Mouse (Mus musculus) MEL (cell line): ENCODE measurements around the gene Mrpl39.

ENCODE experiments used
- CTCF ChIP-seq, 3 experiments: IDR thresholded peaks in 2 of 3; conservative IDR thresholded peaks in 1 of 3; 2 replicates each; pipeline ENCODE4 v1.5.1; 2011 to 2012; ENCODE audit warnings: low read length in 3 of 3, low read depth in 2 of 3, mild to moderate bottlenecking in 2 of 3, improper control_type of control experiment in 1 of 3, inconsistent platforms in 1 of 3, mixed read lengths in 1 of 3, moderate library complexity in 1 of 3; ENCODE audit not compliant: control insufficient read depth in 1 of 3, insufficient read depth in 1 of 3, poor library complexity in 1 of 3, severe bottlenecking in 1 of 3
- MAX ChIP-seq: IDR thresholded peaks from 2 replicates; pipeline ENCODE4 v1.6.1; 2011; ENCODE audit warnings: low read length, improper control_type of control experiment
- MAZ ChIP-seq: IDR thresholded peaks from 2 replicates; pipeline ENCODE4 v1.6.1; 2012; ENCODE audit warnings: low read depth, mild to moderate bottlenecking, inconsistent platforms, low read length, improper control_type of control experiment

DNA sequence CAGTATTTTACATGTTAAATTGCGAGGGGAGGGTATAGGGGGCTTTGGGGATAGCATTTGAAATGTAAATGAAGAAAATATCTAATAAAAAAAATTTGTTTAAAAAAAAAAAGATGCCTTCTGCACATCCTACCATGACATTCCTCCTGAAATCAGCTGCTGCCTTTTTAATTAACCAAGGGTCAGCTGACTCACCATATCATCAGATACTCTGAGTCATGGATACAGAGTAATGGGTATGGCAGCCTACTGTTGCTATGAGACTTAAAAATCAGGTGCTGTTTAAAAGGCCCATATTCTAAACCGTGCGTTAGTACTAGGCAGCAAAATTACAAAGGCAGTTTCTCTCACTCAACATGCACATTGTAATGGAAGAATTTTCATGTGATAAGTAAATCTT is 58.2 kb downstream of the Mrpl39 start:
- TF ChIP-seq MAZ (no peak), MAX (no peak), CTCF (IDR thresholded peaks at IDR 0.05 in 2 of 3, conservative IDR thresholded peaks at IDR 0.05 in 1 of 3; ENCODE audit: control insufficient read depth in 1 of 3, insufficient read depth in 1 of 3, low read depth in 2 of 3, low read length in 3 of 3, poor library complexity in 1 of 3, severe bottlenecking in 1 of 3) (no peak)
